Mouse (Mus musculus): ENCODE results near the gene Plin4. TPM values are rescaled to one million over a fixed set of nuclear protein-coding genes. Genes with fewer than 3 reads are reported as not detected.
"Not testable (repeated sequence)": the region's sequence is repeated elsewhere in the genome, so short reads cannot be mapped to it uniquely, and the experiment has no call there.

Gene Plin4
- polyA plus RNA-seq, 1 experiment from 2014 or later, result 0.13 TPM

DNA sequence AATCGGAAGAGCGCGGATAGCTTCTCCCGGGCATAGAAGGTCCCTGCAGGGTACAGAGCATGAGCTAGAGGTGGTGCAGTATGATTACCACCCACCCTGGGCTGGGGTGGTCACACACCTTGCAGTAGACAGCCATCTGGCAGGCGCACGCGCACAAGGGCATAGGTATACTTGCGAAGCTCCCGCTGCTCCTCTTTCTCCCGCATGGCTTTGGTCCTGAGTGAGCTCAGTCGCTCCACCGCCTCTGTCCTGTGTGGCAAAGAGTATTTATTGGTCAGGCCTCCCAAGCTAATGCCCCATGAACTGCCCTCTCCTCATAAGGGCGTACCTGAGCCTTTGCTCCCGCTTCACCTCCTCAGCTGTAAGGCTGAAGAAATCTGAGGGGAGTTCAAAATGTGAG is 40.5 kb downstream of the Plin4 start:
- no peaks in the 10 kb centered on the region for H3K27me3 ChIP-seq (ENCODE audit: control insufficient read depth, insufficient read depth, low read length)
- DNase-seq (no peak), ATAC-seq (ENCODE audit: low FRiP score, low TSS enrichment) (no peak)
- H3K4me3 ChIP-seq (replicated peaks; ENCODE audit: low read depth, low read length), result no peak overlapping the region
- no peak overlapping the region for H3K27ac ChIP-seq (replicated peaks; ENCODE audit: low read depth, low read length)
- H3K36me3 ChIP-seq (ENCODE audit: control insufficient read depth, insufficient read depth, low read length), result peaks cover 79% of the 10 kb centered on the region
- WGBS, result 96% methylated on average over 14 of the region's 14 CpGs
- H3K9ac ChIP-seq (replicated peaks; ENCODE audit: low read length), result no peak overlapping the region
- peaks cover 3% of the 10 kb centered on the region for H3K4me1 ChIP-seq (ENCODE audit: control insufficient read depth, insufficient read depth, low read length)
- H3K9me3 ChIP-seq (ENCODE audit: control insufficient read depth, low read length), result no peaks in the 10 kb centered on the region
- no peak overlapping the region for H3K4me2 ChIP-seq (ENCODE audit: low read length)

- DNase-seq, result no peak
- Histone ChIP-seq H3K36me3 (ENCODE audit: control insufficient read depth, insufficient read depth, low read length) (peaks cover 81% of the 10 kb centered on the region), H3K4me1 (ENCODE audit: control insufficient read depth, insufficient read depth, low read length) (no peaks in the 10 kb centered on the region), H3K27me3 (ENCODE audit: control insufficient read depth, insufficient read depth, low read length) (no peaks in the 10 kb centered on the region), H3K9me3 (ENCODE audit: control insufficient read depth, low read length) (no peaks in the 10 kb centered on the region), H3K4me3 (replicated peaks; ENCODE audit: low read depth, low read length) (no peak overlapping the region), H3K4me2 (ENCODE audit: low read length) (no peak overlapping the region), H3K9ac (replicated peaks; ENCODE audit: low read length) (no peak overlapping the region), H3K27ac (replicated peaks; ENCODE audit: low read depth, low read length) (no peak overlapping the region)
- no peak for ATAC-seq (ENCODE audit: low FRiP score, low TSS enrichment)
These were observed 43.2 kb downstream of the Plin4 start for GRCm38 (mm10) chr17:56066451-56066850.

GRCm38 (mm10) chr17:56065715-56066114 is 43.9 kb downstream of the Plin4 start:
- not testable (repeated sequence) for H3K9me3 ChIP-seq (ENCODE audit: control insufficient read depth, low read length); DNase-seq; H3K9ac ChIP-seq (replicated peaks; ENCODE audit: low read length); H3K4me1 ChIP-seq (ENCODE audit: control insufficient read depth, insufficient read depth, low read length); H3K4me2 ChIP-seq (ENCODE audit: low read length); H3K4me3 ChIP-seq (replicated peaks; ENCODE audit: low read depth, low read length); H3K27me3 ChIP-seq (ENCODE audit: control insufficient read depth, insufficient read depth, low read length); ATAC-seq (ENCODE audit: low FRiP score, low TSS enrichment); H3K27ac ChIP-seq (replicated peaks; ENCODE audit: low read depth, low read length)
- peaks cover 74% of the 10 kb centered on the region for H3K36me3 ChIP-seq (ENCODE audit: control insufficient read depth, insufficient read depth, low read length)
- 88% methylated on average over 6 of the region's 6 CpGs for WGBS

DNA sequence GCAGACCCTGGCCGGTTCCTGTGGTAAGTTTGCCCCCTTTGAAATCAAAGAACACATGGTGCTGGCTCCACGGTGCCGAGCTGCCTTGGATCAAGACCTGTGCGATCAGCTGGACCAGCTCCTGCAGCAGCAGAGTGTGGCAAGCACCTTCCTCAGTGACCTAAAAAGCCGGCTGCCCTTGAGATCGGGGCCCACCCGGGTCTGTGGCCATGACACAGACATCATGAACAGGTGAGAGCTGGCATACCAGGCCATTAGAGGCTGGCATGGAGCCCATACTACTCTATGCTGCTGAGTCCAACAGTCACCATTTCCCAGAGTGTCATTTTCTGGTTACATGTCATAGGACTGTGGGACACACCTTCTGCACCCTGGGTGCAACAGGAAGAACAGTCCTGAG is 47.5 kb downstream of the Plin4 start:
- Histone ChIP-seq H3K4me3 (replicated peaks; ENCODE audit: low read depth, low read length) (no peak overlapping the region), H3K4me1 (ENCODE audit: control insufficient read depth, insufficient read depth, low read length) (no peaks in the 10 kb centered on the region), H3K9me3 (ENCODE audit: control insufficient read depth, low read length) (no peaks in the 10 kb centered on the region), H3K27ac (replicated peaks; ENCODE audit: low read depth, low read length) (no peak overlapping the region), H3K4me2 (ENCODE audit: low read length) (no peak overlapping the region), H3K36me3 (ENCODE audit: control insufficient read depth, insufficient read depth, low read length) (peaks cover 51% of the 10 kb centered on the region), H3K9ac (replicated peaks; ENCODE audit: low read length) (no peak overlapping the region), H3K27me3 (ENCODE audit: control insufficient read depth, insufficient read depth, low read length) (no peaks in the 10 kb centered on the region)
- WGBS, result 95% methylated on average over 7 of the region's 7 CpGs
- DNase-seq, result no peak
- no peak for ATAC-seq (ENCODE audit: low FRiP score, low TSS enrichment)

DNA sequence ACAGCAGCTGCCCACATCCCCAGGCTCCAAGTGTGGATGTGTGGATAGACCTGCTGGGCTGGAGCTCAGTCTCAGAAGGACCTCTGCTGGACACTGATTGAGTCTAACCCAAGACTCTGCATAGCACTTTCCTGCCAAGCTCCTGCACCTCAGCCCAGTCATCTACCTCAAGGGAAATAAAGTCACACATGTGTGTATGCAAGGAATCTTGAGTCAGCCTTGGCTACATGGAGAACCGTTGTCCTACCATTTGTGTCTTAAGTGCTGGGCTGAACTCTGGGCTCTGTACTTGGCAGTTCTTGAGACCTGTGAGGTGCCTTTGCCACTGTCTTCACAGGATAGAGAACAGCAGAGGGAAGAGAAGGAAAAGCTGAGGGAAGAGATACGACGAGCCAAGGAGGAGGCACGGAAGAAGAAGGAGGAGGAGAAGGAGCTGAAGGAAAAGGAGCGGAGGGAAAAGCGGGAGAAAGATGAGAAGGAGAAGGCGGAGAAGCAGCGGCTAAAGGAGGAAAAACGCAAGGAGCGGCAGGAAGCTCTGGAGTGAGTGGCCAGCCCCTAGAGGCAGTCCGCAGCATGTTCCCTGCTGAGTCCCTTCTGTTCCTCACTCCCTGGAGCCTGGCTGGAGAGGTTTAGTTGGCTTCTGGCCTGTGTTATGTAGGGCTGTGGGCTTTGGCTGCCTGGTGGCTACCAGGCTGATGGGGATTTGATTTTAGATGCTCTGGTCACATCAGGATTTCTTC is 52.1 kb downstream of the Plin4 start:
- Histone ChIP-seq H3K4me3 (replicated peaks; ENCODE audit: low read depth, low read length) (no peak overlapping the region), H3K36me3 (ENCODE audit: control insufficient read depth, insufficient read depth, low read length) (peaks cover 20% of the 10 kb centered on the region), H3K4me2 (ENCODE audit: low read length) (no peak overlapping the region), H3K9me3 (ENCODE audit: control insufficient read depth, low read length) (no peaks in the 10 kb centered on the region), H3K9ac (replicated peaks; ENCODE audit: low read length) (no peak overlapping the region), H3K4me1 (ENCODE audit: control insufficient read depth, insufficient read depth, low read length) (no peaks in the 10 kb centered on the region), H3K27ac (replicated peaks; ENCODE audit: low read depth, low read length) (no peak overlapping the region), H3K27me3 (ENCODE audit: control insufficient read depth, insufficient read depth, low read length) (no peaks in the 10 kb centered on the region)
- 79% methylated on average over 11 of the region's 11 CpGs for WGBS
- no peak for ATAC-seq (ENCODE audit: low FRiP score, low TSS enrichment)
- DNase-seq, result no peak

GRCm38 (mm10) chr17:56055945-56056678 is 53.5 kb downstream of the Plin4 start:
- Histone ChIP-seq H3K36me3 (ENCODE audit: control insufficient read depth, insufficient read depth, low read length) (peaks cover 17% of the 10 kb centered on the region), H3K27me3 (ENCODE audit: control insufficient read depth, insufficient read depth, low read length) (no peaks in the 10 kb centered on the region), H3K4me2 (ENCODE audit: low read length) (no peak overlapping the region), H3K9ac (replicated peaks; ENCODE audit: low read length) (no peak overlapping the region), H3K9me3 (ENCODE audit: control insufficient read depth, low read length) (no peaks in the 10 kb centered on the region), H3K4me3 (replicated peaks; ENCODE audit: low read depth, low read length) (no peak overlapping the region), H3K27ac (replicated peaks; ENCODE audit: low read depth, low read length) (0 out of 2 replicates have a peak overlapping the region, but pooled peaks have one; percentile 26), H3K4me1 (ENCODE audit: control insufficient read depth, insufficient read depth, low read length) (no peaks in the 10 kb centered on the region)
- DNase-seq (peak; percentile 61), ATAC-seq (ENCODE audit: low FRiP score, low TSS enrichment) (peak; percentile 65)
- WGBS, result 53% methylated on average over 4 of the region's 4 CpGs

DNA sequence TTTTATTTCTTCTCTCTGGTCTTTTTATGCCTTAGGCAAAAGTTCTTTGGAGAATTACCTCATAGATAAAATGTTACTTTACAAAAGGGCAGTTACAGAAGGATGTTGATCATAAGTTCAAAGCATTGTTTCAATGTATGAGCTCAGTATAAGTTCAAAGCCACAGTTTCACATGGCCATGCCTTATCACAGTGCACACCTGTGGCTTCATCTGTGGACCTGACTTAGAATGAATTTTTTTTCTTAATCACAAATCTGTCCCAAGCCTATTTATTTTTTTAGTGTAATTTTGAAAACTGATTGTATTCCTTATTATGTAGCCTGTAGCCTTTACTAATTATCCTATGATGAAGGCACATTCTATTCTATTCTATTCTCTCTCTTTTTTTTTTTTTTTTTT is 54.7 kb downstream of the Plin4 start:
- ATAC-seq (ENCODE audit: low FRiP score, low TSS enrichment) (no peak), DNase-seq (no peak)
- H3K36me3 ChIP-seq (ENCODE audit: control insufficient read depth, insufficient read depth, low read length), result peaks cover 17% of the 10 kb centered on the region
- H3K27me3 ChIP-seq (ENCODE audit: control insufficient read depth, insufficient read depth, low read length), result no peaks in the 10 kb centered on the region
- H3K4me1 ChIP-seq (ENCODE audit: control insufficient read depth, insufficient read depth, low read length), result no peaks in the 10 kb centered on the region
- H3K9me3 ChIP-seq (ENCODE audit: control insufficient read depth, low read length), result no peaks in the 10 kb centered on the region
- H3K4me3 ChIP-seq (replicated peaks; ENCODE audit: low read depth, low read length), result no peak overlapping the region
- H3K9ac ChIP-seq (replicated peaks; ENCODE audit: low read length), result no peak overlapping the region
- H3K27ac ChIP-seq (replicated peaks; ENCODE audit: low read depth, low read length), result no peak overlapping the region
- no peak overlapping the region for H3K4me2 ChIP-seq (ENCODE audit: low read length)

DNA sequence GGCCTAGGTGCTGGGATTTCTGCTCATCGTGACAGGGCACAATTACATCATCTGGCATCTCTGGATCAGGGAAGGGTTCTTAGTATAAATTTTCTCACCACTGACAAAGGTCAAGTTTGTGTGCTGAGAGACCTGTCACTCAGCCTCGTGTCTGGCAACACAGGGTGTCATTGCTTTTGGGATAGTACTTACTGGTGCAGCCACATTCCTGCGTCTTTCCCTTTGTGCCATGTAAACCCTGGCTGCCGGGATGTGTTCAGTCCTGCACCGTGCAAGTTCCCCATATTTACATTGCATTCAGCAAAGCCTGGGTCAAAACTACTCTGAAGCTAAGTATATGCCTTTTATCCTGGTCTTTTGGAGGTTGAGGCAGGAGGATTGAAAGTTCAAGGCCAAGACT is 58.2 kb downstream of the Plin4 start:
- no peak for ATAC-seq (ENCODE audit: low FRiP score, low TSS enrichment)
- WGBS, result 92% methylated on average over 5 of the region's 5 CpGs

More for the DNA sequence above, 58.2 kb downstream of the Plin4 start:
- peaks cover 15% of the 10 kb centered on the region for H3K36me3 ChIP-seq (ENCODE audit: control insufficient read depth, insufficient read depth, low read length)
- no peak overlapping the region for H3K4me3 ChIP-seq (replicated peaks; ENCODE audit: low read depth, low read length)
- H3K27me3 ChIP-seq (ENCODE audit: control insufficient read depth, insufficient read depth, low read length), result no peaks in the 10 kb centered on the region
- no peak overlapping the region for H3K4me2 ChIP-seq (ENCODE audit: low read length)
- no peaks in the 10 kb centered on the region for H3K9me3 ChIP-seq (ENCODE audit: control insufficient read depth, low read length)
- no peaks in the 10 kb centered on the region for H3K4me1 ChIP-seq (ENCODE audit: control insufficient read depth, insufficient read depth, low read length)
- no peak overlapping the region for H3K27ac ChIP-seq (replicated peaks; ENCODE audit: low read depth, low read length)
- no peak overlapping the region for H3K9ac ChIP-seq (replicated peaks; ENCODE audit: low read length)
- no peak for DNase-seq

Data from midbrain, embryonic 14.5 days (tissue).